Mouse (Mus musculus) lung, embryonic 16.5 days (tissue): ENCODE results near the gene Tmem164. TPM values are rescaled to one million over a fixed set of nuclear protein-coding genes. Genes with fewer than 3 reads are reported as not detected.

Source experiments
- ATAC-seq: fragments of 200-750 bp; cut with Nextera tagmentation; 2 replicates; pipeline ENCODE4 v1.8.0; 2017; ENCODE audit warnings: low read depth, mild to moderate bottlenecking, moderate library complexity
- H3K27ac ChIP-seq: fragments of 300-500 bp; sonication (generic); 2 replicates; pipeline ENCODE4 v1.5.1; 2014; ENCODE audit warnings: mild to moderate bottlenecking, control low read depth, low read length
- H3K27me3 ChIP-seq: fragments of 300-500 bp; sonication (generic); 2 replicates; pipeline ENCODE4 v1.6.1; 2014; ENCODE audit warnings: low read depth, low read length, mixed read lengths; ENCODE audit not compliant: control insufficient read depth, insufficient read depth
- H3K36me3 ChIP-seq: fragments of 300-500 bp; sonication (generic); 2 replicates; pipeline ENCODE4 v1.6.1; 2014; ENCODE audit warnings: low read length; ENCODE audit not compliant: control insufficient read depth, insufficient read depth
- H3K4me1 ChIP-seq: fragments of 300-500 bp; sonication (generic); replicated peaks from 2 replicates; pipeline ENCODE4 v1.6.1; 2014; ENCODE audit warnings: low read length, mixed read lengths; ENCODE audit not compliant: control insufficient read depth, insufficient read depth
- H3K4me2 ChIP-seq: fragments of 300-500 bp; sonication (generic); 2 replicates; pipeline ENCODE4 v1.6.1; 2014; ENCODE audit warnings: low read depth, low read length, control low read depth
- H3K4me3 ChIP-seq: fragments of 300-500 bp; sonication (generic); 2 replicates; pipeline ENCODE4 v1.5.1; 2014; ENCODE audit warnings: mild to moderate bottlenecking, low read length, control low read depth
- H3K9ac ChIP-seq: fragments of 300-500 bp; sonication (generic); 2 replicates; pipeline ENCODE4 v1.6.1; 2014; ENCODE audit warnings: low read length, control low read depth
- H3K9me3 ChIP-seq: fragments of 300-500 bp; sonication (generic); 2 replicates; pipeline ENCODE4 v1.6.1; 2016; ENCODE audit warnings: low read length; ENCODE audit not compliant: control insufficient read depth
- WGBS: fragments of 180-500 bp; shearing (Covaris S2); extraction: QIAGEN DNeasy Blood & Tissue Kit; methylation state at CpG from one replicate; pipeline ENCODE4 v1.1.7; 2014; 5-methylcytosine and 5-hydroxymethylcytosine counted together
- microRNA counts: library from miRNA; unstranded; fragments of <30 nt; microRNA quantifications from one replicate; lab custom pipeline; 2016
- microRNA-seq: library from miRNA; unstranded; fragments of <30 nt; microRNA quantifications from one replicate; pipeline ENCODE4, GENCODE M21; 2016
- polyA plus RNA-seq: library from polyadenylated mRNA; unstranded; fragments of >200 nt; fragmentation: Nextera tagmentation; extraction: Ambion mirVana; gene quantifications from 2 replicates; pipeline ENCODE4 v1.2.1, GENCODE M21; 2015

Gene Tmem164
- polyA plus RNA-seq, 1 experiment from 2014 or later, result 49.4 TPM

DNA sequence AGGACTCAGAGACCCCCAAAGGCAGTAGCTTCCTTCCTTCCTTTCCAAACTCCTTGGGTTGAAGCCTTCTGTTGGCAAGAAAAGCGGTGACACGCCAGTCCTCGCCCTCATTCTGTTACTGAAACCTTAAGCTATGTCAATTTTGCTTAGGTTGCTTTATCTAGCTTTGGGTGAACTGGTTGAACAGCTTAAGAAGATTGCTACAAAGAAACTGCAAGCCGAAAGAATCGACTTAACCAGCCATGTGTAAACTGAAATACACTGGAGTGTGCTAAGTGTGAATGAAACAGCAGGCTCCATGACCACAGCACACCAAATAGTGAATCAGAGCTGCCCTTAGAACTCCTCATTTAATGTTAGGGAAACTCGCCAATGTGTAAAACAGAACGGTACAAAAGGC lies 204.8 kb downstream of the Tmem164 start:
- no peaks in the 10 kb centered on the region for H3K36me3 ChIP-seq
- no peak overlapping the region for H3K27ac ChIP-seq
- no peak overlapping the region for H3K9ac ChIP-seq
- ATAC-seq, result no peak
- H3K4me1 ChIP-seq, result no peaks in the 10 kb centered on the region
- H3K4me3 ChIP-seq, result no peak overlapping the region
- H3K27me3 ChIP-seq, result no peaks in the 10 kb centered on the region; the same call in 1 of the 2 replicates
- no peaks in the 10 kb centered on the region for H3K9me3 ChIP-seq
- 77% methylated on average over 7 of the region's 7 CpGs for WGBS
- H3K4me2 ChIP-seq, result no peak overlapping the region

MicroRNAs encoded within 50 kb of the gene (microRNA counts, 519-probe panel; counts per million panel counts)
- 3,336 counts per million, percentile 65 among the panel's probes with 10 or more counts for microRNA mmu-miR-652 (lab: Ali Mortazavi, UCI)

Small RNA genes lying within 50 kb of the gene (microRNA-seq; reads per million reads assigned to microRNA genes)
- gene Mir652, result 6,867 reads per million, percentile 92 among the genes with 10 or more reads in this experiment
